Mouse (Mus musculus): Measurements from ENCODE around the gene Cxcr6.
A peak's percentile ranks its signal among the peaks of the same experiment; 100 is the strongest.

DNA sequence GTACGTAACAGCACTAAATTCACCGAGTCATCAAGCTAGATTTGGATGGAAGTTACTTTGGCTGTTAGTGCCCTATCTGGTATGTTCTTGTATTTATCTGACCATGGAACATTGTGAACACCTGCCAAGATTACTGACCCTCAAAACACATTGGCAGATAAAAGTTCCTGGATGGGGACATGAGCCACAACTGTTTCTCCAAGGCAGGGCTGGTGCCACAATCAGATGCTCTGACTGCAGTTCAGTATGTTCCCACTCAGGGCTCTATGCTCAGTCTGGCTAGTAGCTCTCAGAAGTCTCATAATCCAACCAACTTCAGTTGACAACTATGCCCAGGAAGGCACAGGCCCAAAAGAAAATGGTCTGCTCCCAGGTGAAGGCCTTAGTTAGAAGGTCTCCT, 3.9 kb upstream of the Cxcr6 start:
- TF ChIP-seq CTCF (IDR thresholded peaks at IDR 0.05) (no peak), POLR2A (IDR thresholded peaks at IDR 0.05; ENCODE audit: insufficient read depth, low read depth, low read length) (no peak), EP300 (IDR thresholded peaks at IDR 0.05; ENCODE audit: insufficient read depth, low read depth, low read length) (0 out of 2 replicates have a peak, but pooled peaks have one; percentile 21)
